Mouse (Mus musculus) limb, embryonic 12.5 days (tissue): ENCODE measurements around the gene Gm21983. TPM values are rescaled to one million over a fixed set of nuclear protein-coding genes. Genes with fewer than 3 reads are reported as not detected.

Experiments used
- ATAC-seq: fragments of 200-750 bp; cut with Nextera tagmentation; 2 replicates; pipeline ENCODE4 v1.8.0; 2017; ENCODE audit warnings: low read depth, moderate TSS enrichment; ENCODE audit not compliant: insufficient number of reproducible peaks, insufficient read depth, low FRiP score, low TSS enrichment
- H3K27ac ChIP-seq: fragments of 300-500 bp; sonication (generic); 2 replicates; pipeline ENCODE4 v1.5.1; 2016; ENCODE audit warnings: mild to moderate bottlenecking, moderate library complexity
- H3K27me3 ChIP-seq: fragments of 300-500 bp; sonication (generic); 2 replicates; pipeline ENCODE4 v1.6.1; 2016; ENCODE audit warnings: mild to moderate bottlenecking, moderate library complexity
- H3K36me3 ChIP-seq: fragments of 300-500 bp; sonication (generic); 2 replicates; pipeline ENCODE4 v1.6.1; 2016; ENCODE audit warnings: mild to moderate bottlenecking, moderate library complexity
- H3K4me1 ChIP-seq: fragments of 300-500 bp; sonication (generic); replicated peaks from 2 replicates; pipeline ENCODE4 v1.6.1; 2016
- H3K4me2 ChIP-seq: fragments of 300-500 bp; sonication (generic); 2 replicates; pipeline ENCODE4 v1.6.1; 2016; ENCODE audit warnings: mild to moderate bottlenecking, moderate library complexity
- H3K4me3 ChIP-seq: fragments of 300-500 bp; sonication (generic); replicated peaks from 2 replicates; pipeline ENCODE4 v1.5.1; 2016; ENCODE audit warnings: mild to moderate bottlenecking
- H3K9ac ChIP-seq: fragments of 300-500 bp; sonication (generic); replicated peaks from 2 replicates; pipeline ENCODE4 v1.6.1; 2016; ENCODE audit warnings: mild to moderate bottlenecking, moderate library complexity
- H3K9me3 ChIP-seq: fragments of 300-500 bp; sonication (generic); 2 replicates; pipeline ENCODE4 v1.6.1; 2016; ENCODE audit warnings: mild to moderate bottlenecking, moderate library complexity
- WGBS: fragments of 180-500 bp; shearing (Covaris S2); methylation state at CpG from one replicate; pipeline ENCODE4 v1.1.7; 2016; 5-methylcytosine and 5-hydroxymethylcytosine counted together
- polyA plus RNA-seq: library from polyadenylated mRNA; unstranded; fragments of >200 nt; fragmentation: Nextera tagmentation; extraction: Ambion mirVana; gene quantifications from 2 replicates; pipeline ENCODE4 v1.2.1, GENCODE M21; 2016

Gene Gm21983
- polyA plus RNA-seq, 1 experiment from 2014 or later = 1.5 TPM

- peak; percentile 69 for ATAC-seq
- 1% methylated on average over 61 of the region's 61 CpGs for WGBS
- Histone ChIP-seq H3K4me1 (peaks cover 45% of the 10 kb centered on the region), H3K4me2 (peak within 1 kb of the TSS; percentile 84), H3K9ac (peak within 1 kb of the TSS; percentile 83), H3K36me3 (peaks cover 53% of the 10 kb centered on the region), H3K9me3 (no peaks in the 10 kb centered on the region), H3K27me3 (no peaks in the 10 kb centered on the region), H3K4me3 (peak within 1 kb of the TSS; percentile 72), H3K27ac (peak within 1 kb of the TSS; percentile 98)
These were observed 14.0 kb downstream of the Gm21983 start, which contains the start of gene Egln2 for GRCm38 (mm10) chr7:27166614-27167474. Egln2 (minus strand) TSS chr7:27166802.

GRCm38 (mm10) chr7:27166229-27166613, 14.7 kb downstream of the Gm21983 start:
- H3K9ac ChIP-seq = peak overlapping the region; percentile 83
- peak overlapping the region; percentile 72 for H3K4me3 ChIP-seq
- H3K9me3 ChIP-seq = no peaks in the 10 kb centered on the region
- no peaks in the 10 kb centered on the region for H3K27me3 ChIP-seq
- H3K27ac ChIP-seq = peak overlapping the region; percentile 98
- H3K4me2 ChIP-seq = peak overlapping the region; percentile 84
- peak; percentile 65 for ATAC-seq
- peaks cover 53% of the 10 kb centered on the region for H3K36me3 ChIP-seq
- peaks cover 47% of the 10 kb centered on the region for H3K4me1 ChIP-seq
- WGBS = under 1% methylated on average over 26 of the region's 43 CpGs

GRCm38 (mm10) chr7:27165696-27166095, 15.2 kb downstream of the Gm21983 start:
- H3K36me3 ChIP-seq = peaks cover 53% of the 10 kb centered on the region

GRCm38 (mm10) chr7:27165007-27165655, 15.8 kb downstream of the Gm21983 start:
- H3K36me3 ChIP-seq = peaks cover 53% of the 10 kb centered on the region
- peak overlapping the region; percentile 72 for H3K4me3 ChIP-seq
- no peak overlapping the region for H3K27ac ChIP-seq
- ATAC-seq = no peak
- H3K9me3 ChIP-seq = no peaks in the 10 kb centered on the region
- peak overlapping the region; percentile 84 for H3K4me2 ChIP-seq
- H3K4me1 ChIP-seq = peaks cover 50% of the 10 kb centered on the region
- no peaks in the 10 kb centered on the region for H3K27me3 ChIP-seq
- peak overlapping the region; percentile 83 for H3K9ac ChIP-seq
- WGBS = 77% methylated on average over 23 of the region's 23 CpGs

More at GRCm38 (mm10) chr7:27165696-27166095, 15.2 kb downstream of the Gm21983 start:
- Histone ChIP-seq H3K27me3 (no peaks in the 10 kb centered on the region), H3K9me3 (no peaks in the 10 kb centered on the region), H3K27ac (peak overlapping the region; percentile 98), H3K4me1 (peaks cover 47% of the 10 kb centered on the region), H3K9ac (peak overlapping the region; percentile 83), H3K4me2 (peak overlapping the region; percentile 84), H3K4me3 (peak overlapping the region; percentile 72)
- ATAC-seq = no peak
- 5% methylated on average over 8 of the region's 8 CpGs for WGBS

GRCm38 (mm10) chr7:27164112-27164947, 16.6 kb downstream of the Gm21983 start:
- no peak overlapping the region for H3K27ac ChIP-seq
- WGBS = 82% methylated on average over 33 of the region's 33 CpGs
- H3K9ac ChIP-seq = peak overlapping the region; percentile 83; the same call in 1 of the 2 replicates
- H3K36me3 ChIP-seq = peaks cover 58% of the 10 kb centered on the region
- no peaks in the 10 kb centered on the region for H3K9me3 ChIP-seq
- ATAC-seq = no peak
- H3K4me3 ChIP-seq = peak overlapping the region; percentile 72
- H3K4me2 ChIP-seq = peak overlapping the region; percentile 84
- H3K4me1 ChIP-seq = peaks cover 53% of the 10 kb centered on the region
- H3K27me3 ChIP-seq = no peaks in the 10 kb centered on the region

GRCm38 (mm10) chr7:27163450-27163805, 17.5 kb downstream of the Gm21983 start:
- H3K27ac ChIP-seq = no peak overlapping the region
- no peak for ATAC-seq
- H3K4me3 ChIP-seq = no peak overlapping the region; the same call in 1 of the 2 replicates
- H3K9me3 ChIP-seq = no peaks in the 10 kb centered on the region
- H3K9ac ChIP-seq = peak overlapping the region; percentile 5
- H3K4me1 ChIP-seq = peaks cover 53% of the 10 kb centered on the region
- H3K4me2 ChIP-seq = peak overlapping the region; percentile 84
- no peaks in the 10 kb centered on the region for H3K27me3 ChIP-seq
- 91% methylated on average over 5 of the region's 5 CpGs for WGBS
- H3K36me3 ChIP-seq = peaks cover 67% of the 10 kb centered on the region

GRCm38 (mm10) chr7:27162780-27163449, 18.0 kb downstream of the Gm21983 start:
- Histone ChIP-seq H3K27ac (no peak overlapping the region), H3K4me2 (peak overlapping the region; percentile 84), H3K4me3 (no peak overlapping the region), H3K9me3 (no peaks in the 10 kb centered on the region), H3K9ac (peak overlapping the region; percentile 5), H3K36me3 (peaks cover 72% of the 10 kb centered on the region), H3K27me3 (no peaks in the 10 kb centered on the region), H3K4me1 (peaks cover 52% of the 10 kb centered on the region)
- 84% methylated on average over 5 of the region's 5 CpGs for WGBS
- ATAC-seq = no peak

- H3K9ac ChIP-seq = no peak overlapping the region
- peaks cover 44% of the 10 kb centered on the region for H3K4me1 ChIP-seq
- H3K4me2 ChIP-seq = no peak overlapping the region
- H3K4me3 ChIP-seq = no peak overlapping the region
- WGBS = 91% methylated on average over 4 of the region's 4 CpGs
- no peak for ATAC-seq
- no peaks in the 10 kb centered on the region for H3K27me3 ChIP-seq
- no peak overlapping the region; the same call in 1 of the 2 replicates for H3K27ac ChIP-seq
- peaks cover 82% of the 10 kb centered on the region for H3K36me3 ChIP-seq
- H3K9me3 ChIP-seq = no peaks in the 10 kb centered on the region
These were observed 19.1 kb downstream of the Gm21983 start for GRCm38 (mm10) chr7:27161744-27162143.

- no peak for ATAC-seq
- Histone ChIP-seq H3K4me1 (peaks cover 44% of the 10 kb centered on the region), H3K27me3 (no peaks in the 10 kb centered on the region), H3K4me3 (no peak overlapping the region), H3K9me3 (no peaks in the 10 kb centered on the region), H3K4me2 (no peak overlapping the region), H3K9ac (no peak overlapping the region; the same call in 1 of the 2 replicates), H3K36me3 (peaks cover 84% of the 10 kb centered on the region), H3K27ac (no peak overlapping the region)
- WGBS = 84% methylated on average over 3 of the region's 3 CpGs
These were observed 20.0 kb downstream of the Gm21983 start for GRCm38 (mm10) chr7:27160921-27161320.

- H3K36me3 ChIP-seq = peaks cover 79% of the 10 kb centered on the region
- ATAC-seq = peak; percentile 80
- no peaks in the 10 kb centered on the region for H3K9me3 ChIP-seq
- H3K4me2 ChIP-seq = no peak overlapping the region
- H3K27ac ChIP-seq = no peak overlapping the region
- H3K9ac ChIP-seq = no peak overlapping the region
- peaks cover 36% of the 10 kb centered on the region for H3K4me1 ChIP-seq
- no peak overlapping the region for H3K4me3 ChIP-seq
- H3K27me3 ChIP-seq = no peaks in the 10 kb centered on the region
- WGBS = 21% methylated on average over 8 of the region's 8 CpGs
These were observed 21.0 kb downstream of the Gm21983 start for GRCm38 (mm10) chr7:27159882-27160281.
